Mouse (Mus musculus): ENCODE measurements at regions not wholly inside any gene's neighbourhood (a gene's known extent, or its start where the extent isn't known, plus 50 kb on each side); places are given as distances from the start of the nearest gene placed in this dataset.

DNA sequence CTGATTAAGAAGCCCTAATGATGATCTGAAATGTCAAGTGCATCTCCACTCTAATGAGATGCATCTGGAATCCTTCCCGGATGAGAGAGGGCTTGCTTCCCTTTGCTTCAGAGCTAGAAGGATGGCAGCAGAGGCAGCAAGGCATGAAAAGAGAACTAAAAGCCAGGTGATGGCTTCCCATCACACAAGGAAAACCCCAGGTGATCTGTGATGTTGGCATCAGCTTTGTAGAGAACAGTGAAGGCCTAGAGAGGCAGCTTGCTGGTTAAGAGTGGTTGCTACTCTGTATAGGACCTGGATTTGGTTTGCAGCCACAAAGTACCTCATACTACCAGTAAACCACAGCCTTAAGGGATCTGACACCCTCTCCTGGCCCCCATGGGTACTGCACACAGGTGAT lies 395.8 kb downstream of the Prdm2 start:
- TF ChIP-seq EP300 (IDR thresholded peaks at IDR 0.05; ENCODE audit: low read depth) (no peak), CTCF (IDR thresholded peaks at IDR 0.05; ENCODE audit: low read depth) (no peak)

Data from liver, embryonic 14.5 days (tissue).